Mouse (Mus musculus) testis, postnatal 14 days (tissue): Measurements from ENCODE around the gene Flvcr1.
A peak's percentile ranks its signal among the peaks of the same experiment; 100 is the strongest.
"Not testable (repeated sequence)": the region's sequence is repeated elsewhere in the genome, so short reads cannot be mapped to it uniquely, and the experiment has no call there.

Experiments used
- DNase-seq: peaks from one replicate; pipeline ENCODE4 v3.0.0; 2021; ENCODE audit warnings: low spot score

Flvcr1 gene

GRCm38 (mm10) chr1:191037999-191038398 is 12.0 kb upstream of the Flvcr1 start:
- DNase-seq: no peak

DNA sequence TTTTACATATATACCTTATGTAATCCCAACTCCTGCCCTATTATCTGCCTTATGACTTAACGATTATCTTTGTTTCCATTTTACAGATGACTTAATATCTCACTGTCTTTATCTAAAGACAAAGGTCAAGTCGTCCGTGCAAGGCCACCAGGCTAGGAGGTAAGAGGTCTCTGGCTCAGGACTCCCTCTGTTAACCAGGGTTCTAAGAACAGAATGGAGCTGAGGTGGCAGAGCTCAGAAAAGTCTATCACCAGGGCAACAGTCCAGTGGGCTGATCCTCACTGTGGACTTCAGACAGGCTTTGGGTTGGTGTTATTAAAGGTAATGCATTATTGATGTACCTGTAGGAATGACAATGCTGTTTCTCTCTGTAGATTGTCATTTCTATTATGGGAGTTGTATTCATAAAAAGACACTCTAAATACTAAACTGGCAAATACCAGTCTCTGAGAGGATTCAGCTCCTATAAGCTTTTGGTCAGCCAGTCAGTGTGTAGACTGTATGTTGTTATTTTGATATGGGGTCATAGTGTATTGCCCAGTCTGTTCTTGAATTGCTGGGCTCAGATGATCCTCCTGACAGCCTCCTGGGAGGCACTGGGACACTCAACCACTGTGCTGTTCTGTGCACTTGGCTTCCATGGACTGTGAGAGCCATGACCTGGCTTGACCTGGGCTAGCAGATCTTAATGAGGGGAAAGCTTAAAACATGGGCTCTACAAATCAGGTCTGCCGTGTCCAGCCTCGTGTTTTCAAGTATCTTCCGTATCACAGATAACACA is 10.8 kb upstream of the Flvcr1 start, which contains the start of gene Spata45:
Spata45 (plus strand) TSS at position 86 of the 781 bp plus-strand sequence.
- no peak for DNase-seq

DNA sequence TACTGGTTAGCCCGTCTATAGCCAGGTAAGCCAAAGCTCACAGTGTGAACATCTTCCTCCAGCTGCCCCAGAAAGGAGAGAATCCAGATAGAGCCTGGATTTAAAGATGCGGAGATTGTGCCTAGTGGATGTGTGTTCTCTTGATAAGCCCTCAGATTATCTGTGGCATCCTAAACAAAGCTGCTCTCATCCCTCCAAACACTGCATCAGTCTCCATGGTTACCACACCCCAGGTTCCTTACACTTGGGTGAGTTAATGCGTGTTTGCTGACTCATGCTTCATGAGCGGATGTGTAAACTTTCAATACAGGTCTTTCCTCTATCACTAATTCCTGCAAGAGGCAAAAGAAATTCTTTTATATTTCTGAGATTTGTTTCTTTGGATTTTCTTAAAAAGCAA is 9.7 kb upstream of the Flvcr1 start:
- DNase-seq: no peak

DNA sequence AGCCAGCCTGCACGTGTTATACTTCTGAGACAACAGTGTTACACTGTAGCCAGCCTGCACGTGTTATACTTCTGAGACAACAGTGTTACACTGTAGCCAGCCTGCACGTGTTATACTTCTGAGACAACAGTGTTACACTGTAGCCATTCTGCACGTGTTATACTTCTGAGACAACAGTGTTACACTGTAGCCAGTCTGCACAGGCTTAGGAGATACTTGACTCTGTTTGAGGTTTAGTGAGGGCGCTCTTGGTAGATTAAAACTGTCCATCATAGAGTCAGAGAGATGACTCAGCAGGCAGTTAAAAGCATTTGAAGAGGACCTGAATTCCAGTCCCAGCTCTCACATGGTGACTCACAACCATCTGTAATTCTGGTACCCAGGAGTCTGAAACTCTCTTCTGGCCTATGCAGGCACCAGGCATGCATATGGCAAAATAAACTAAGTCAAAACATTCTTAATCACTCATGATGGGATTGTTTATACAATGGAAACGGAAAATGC is 5.0 kb upstream of the Flvcr1 start:
- peak; percentile 51 for DNase-seq

DNA sequence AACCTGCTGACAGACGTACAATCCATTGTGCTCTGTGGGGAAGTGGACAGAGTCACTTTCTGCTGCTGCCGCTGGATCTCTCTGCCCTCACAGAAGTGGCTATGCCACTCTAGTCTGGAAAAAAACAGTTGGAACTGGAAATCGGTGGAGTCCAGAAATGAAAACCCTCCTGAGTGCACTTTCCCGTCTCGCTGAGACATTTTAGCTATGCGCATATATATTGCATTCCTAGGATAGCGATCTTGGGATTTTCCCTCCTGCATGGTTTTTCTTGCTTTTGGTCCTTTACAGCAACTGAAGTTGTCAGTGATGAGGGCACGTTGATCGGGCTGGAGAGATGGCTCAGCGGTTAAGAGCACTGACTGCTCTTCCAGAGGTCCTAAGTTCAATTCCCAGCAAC is 4.2 kb upstream of the Flvcr1 start:
- no peak for DNase-seq

DNA sequence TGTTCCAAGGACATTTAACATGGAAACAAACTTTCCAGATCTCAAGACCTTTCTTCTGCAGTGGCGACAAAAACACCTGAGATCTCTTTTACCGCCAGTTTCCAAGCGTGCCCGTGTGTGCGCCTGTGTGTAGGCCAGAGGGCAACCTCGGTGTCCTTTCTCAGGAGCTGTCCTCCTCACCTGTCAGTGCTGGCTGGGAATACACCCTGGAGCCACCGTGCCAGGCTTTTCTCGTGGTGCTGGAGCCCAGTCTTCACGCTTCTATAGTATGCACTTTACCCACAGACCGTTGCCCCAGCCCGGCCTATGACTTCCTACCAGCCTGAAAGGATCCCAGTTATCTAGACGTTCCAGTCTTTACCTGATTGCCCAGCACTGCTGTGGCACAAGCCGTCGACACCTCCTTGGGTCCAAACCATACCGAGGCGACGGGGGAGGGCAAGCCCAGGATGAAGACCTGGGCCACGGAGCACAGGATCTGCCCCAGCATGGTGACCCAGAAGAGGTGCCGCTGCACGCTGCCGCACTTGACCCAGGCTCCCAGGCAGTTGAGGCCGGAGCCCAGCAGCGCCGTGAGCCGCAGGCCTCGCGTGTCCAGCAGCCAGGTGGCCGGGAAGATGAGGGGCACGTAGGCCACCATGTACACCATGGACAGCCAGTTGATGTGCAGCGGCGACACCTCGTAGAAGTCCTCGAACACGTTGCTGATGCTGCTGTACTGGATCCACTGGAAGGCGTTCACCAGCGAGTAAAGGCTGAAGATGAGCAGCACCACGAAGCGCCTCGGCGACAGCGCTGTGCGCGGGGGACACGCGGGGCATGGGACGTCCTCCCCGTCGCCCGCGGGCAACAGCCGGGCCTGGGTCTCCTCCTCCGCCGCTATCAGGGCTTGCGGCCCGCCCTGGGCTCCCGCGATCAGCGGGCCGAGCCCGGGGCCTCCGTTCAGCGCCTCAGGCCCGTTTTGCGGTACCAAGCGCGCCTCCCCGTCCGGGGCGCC is 644 bp downstream of the Flvcr1 start:
- peak; percentile 9 for DNase-seq

GRCm38 (mm10) chr1:191023806-191024205 is 2.2 kb downstream of the Flvcr1 start:
- DNase-seq: not testable (repeated sequence)

DNA sequence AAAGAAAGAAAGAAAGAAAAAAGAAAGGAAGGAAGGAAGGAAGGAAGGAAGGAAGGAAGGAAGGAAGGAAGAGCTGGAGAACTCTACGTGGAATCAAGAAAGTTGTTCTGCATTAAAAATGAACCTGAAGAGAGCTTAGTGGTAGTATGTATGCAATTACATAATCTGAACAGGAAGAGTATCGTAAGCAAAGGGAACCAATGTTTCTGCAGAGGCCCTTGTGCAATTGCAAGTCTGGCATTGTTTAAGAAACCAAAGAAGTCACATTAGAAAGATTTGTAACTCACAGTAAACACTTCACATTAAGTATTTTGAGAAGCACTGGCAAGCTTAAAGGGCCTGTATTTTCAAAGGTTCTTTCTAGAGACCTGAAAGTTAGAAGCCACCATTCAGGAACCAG is 2.8 kb downstream of the Flvcr1 start:
- no peak for DNase-seq

DNA sequence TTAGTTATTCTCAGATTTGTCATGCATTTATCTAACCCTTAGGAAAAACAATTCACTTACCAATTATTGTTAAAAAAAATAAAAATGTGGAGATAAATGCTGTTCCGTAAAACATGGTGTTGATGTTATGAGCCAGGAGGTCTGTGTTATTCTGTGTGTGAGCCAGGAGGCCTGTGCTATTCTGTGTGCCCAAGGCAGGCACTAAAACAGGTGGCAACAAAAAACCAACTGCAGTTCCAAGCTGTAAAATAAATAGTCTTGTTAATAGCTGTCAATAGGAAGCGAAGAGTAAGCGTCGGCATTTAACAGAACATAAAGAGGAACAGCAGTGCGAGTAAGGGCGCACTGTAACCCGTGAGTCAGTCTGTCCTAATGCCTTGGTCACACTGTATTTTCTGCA is 4.9 kb downstream of the Flvcr1 start:
- no peak for DNase-seq

GRCm38 (mm10) chr1:191020217-191020924 is 5.6 kb downstream of the Flvcr1 start:
- no peak for DNase-seq

GRCm38 (mm10) chr1:191019803-191020202 is 6.2 kb downstream of the Flvcr1 start:
- DNase-seq: no peak

DNA sequence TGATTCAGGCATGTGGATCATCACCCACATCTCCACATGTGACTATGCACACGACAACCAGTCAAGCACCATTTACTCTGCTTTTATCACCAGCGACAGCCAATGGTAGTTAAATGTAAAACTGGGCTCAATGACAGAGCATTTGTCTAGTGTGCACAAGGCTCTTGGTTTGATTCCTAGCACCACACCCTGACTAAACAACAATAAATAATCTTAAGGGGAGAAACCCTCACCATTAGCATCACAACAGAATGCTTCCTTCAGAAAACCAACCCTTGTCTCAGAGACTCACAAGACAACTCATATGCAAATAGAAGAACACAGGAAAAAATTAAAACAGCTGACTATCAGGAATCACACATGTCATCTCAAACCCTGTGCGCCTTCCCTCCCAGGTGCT is 11.7 kb downstream of the Flvcr1 start:
- no peak for DNase-seq

DNA sequence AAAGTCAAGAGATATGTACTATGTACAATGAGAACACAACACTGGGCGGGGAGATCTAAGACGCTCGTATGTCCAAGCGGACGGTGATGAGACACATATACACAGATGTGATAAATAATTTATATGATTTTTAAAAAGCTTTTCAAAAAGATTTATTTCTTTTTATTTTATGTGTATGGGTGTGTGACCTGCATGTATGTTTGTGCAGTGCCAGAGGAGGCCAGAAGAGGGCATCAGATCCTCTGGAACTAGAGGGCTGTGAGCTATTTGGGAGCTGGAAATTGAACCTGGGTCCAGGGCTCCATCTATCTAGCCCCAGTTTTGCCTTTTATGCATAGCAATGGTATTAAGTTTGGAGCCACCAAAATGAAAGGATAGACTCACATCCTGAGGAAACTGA is 17.3 kb downstream of the Flvcr1 start:
- DNase-seq: no peak

DNA sequence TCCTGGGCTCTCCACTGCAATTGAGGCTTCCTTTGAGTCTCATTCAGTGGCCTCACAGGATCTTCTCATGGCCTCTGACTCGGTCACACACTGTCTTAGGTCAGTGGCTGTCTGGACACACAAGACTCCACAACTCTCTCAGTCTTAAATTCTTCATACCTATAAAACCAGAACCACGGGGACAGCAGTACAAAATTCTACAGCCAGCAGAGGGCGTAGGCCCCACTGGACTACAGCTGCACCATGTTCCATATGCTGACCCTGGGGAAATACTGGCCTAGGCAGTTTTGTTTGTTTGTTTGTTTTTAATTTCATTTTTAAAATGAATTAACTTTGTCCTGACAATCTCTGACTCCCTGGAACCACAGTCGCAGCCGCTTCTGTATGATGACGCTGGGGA is 23.8 kb downstream of the Flvcr1 start:
- no peak for DNase-seq

- DNase-seq: no peak
Measured at GRCm38 (mm10) chr1:191000686-191001085, 25.3 kb downstream of the Flvcr1 start.

GRCm38 (mm10) chr1:190998027-190998426 is 27.9 kb downstream of the Flvcr1 start:
- no peak for DNase-seq

DNA sequence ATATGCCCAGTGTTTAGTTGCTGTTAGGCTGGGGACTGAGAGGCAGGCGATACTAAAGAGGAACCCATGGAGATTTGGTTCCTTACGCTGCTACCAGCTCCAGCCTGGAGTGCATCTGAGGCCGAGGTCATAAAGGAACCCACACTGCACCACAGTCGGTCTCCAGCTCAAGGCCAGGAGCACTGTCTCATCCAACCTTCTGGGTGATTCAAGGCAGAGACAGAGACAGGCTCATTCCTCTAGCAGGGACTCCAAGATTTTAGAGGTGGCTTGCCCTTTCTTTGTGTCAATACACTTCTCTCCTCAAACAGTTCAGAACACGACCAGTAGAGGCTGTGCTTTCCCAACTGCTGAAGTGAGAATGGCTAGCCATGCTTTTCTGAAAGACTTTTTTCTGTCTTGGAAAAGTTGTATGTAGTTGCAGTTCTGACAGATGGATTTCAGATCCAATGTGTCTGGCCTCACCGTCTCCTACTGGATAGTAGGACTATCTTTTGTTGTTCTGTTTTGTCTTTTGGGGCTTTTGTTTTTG is 29.5 kb downstream of the Flvcr1 start:
- no peak for DNase-seq

DNA sequence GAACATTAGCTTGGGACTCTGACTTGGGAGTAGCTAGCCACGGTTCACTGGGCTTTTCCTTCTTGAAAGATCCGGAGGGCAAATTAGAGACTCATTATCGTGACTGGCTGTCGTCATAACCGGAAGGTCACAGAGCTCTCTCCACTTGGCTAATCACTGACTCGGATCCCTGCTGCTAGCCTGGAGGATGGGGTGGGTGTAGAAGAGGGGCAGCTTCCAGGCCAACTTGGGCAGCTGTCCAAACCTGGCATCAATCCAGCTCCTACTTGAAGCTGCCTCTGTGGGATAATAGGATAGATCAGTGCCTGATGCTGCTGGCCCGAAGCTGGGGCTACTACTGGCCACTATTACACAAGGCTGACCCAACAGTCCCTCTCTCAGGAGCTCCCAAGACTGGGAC is 30.4 kb downstream of the Flvcr1 start:
- peak; percentile 49 for DNase-seq

GRCm38 (mm10) chr1:190989437-190990082 is 36.4 kb downstream of the Flvcr1 start:
- no peak for DNase-seq

- DNase-seq: no peak
Measured at GRCm38 (mm10) chr1:190981412-190981811, 44.5 kb downstream of the Flvcr1 start.

GRCm38 (mm10) chr1:190980470-190980869 is 45.5 kb downstream of the Flvcr1 start:
- DNase-seq: no peak
